Mouse (Mus musculus): Measurements from ENCODE around the gene Mdm2. TPM values are rescaled to one million over a fixed set of nuclear protein-coding genes. Genes with fewer than 3 reads are reported as not detected.

Gene Mdm2
- polyA plus RNA-seq, 1 experiment from 2014 or later = 59.7 TPM

DNA sequence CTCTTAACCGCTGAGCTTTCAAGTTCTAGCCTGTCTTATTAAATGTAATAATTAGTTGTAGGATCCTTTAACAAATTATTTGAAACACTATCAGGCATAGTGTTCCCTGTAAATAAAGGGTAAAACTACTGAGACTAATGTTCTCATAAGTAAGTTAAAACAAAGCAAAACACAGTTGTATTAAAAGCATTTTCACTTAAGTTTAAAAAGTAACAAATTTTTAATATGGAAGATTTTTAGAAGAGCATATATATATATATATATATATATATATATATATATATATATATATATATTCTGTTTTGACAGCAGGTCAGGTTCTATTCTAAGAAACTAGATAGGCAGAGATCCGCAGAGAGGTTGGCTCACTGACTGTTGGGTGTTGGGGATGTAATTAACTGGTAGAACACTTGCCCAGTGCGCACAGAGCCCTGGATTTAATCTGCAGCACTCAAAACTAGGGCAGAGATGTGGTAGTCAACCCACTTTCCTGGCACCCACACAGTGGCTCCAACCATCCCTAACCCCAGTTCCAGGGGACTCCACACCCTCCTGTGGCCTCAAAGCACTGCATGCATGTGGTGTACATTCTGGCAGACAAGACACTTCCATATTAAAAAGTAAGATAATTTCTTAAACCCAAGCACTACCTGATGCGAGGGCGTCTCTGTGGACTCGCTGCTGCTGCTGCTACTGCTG is 16.2 kb downstream of the Mdm2 start:
- H3K27ac ChIP-seq = no peak overlapping the region
- H3K27me3 ChIP-seq = no peaks in the 10 kb centered on the region
- no peak overlapping the region for H3K9ac ChIP-seq (replicated peaks)
- no peak overlapping the region for H3K4me3 ChIP-seq (replicated peaks)
- ATAC-seq (ENCODE audit: insufficient number of reproducible peaks, insufficient read depth, low FRiP score, low TSS enrichment, low read depth) = no peak
- 95% methylated on average over 6 of the region's 6 CpGs for WGBS
- no peaks in the 10 kb centered on the region for H3K4me1 ChIP-seq (replicated peaks)
- H3K36me3 ChIP-seq = peaks cover 93% of the 10 kb centered on the region
- H3K9me3 ChIP-seq = no peaks in the 10 kb centered on the region
- H3K4me2 ChIP-seq = no peak overlapping the region

GRCm38 (mm10) chr10:117692953-117693352 is 17.6 kb downstream of the Mdm2 start:
- no peak overlapping the region for H3K9ac ChIP-seq (replicated peaks)
- H3K4me1 ChIP-seq (replicated peaks) = no peaks in the 10 kb centered on the region
- H3K27ac ChIP-seq = no peak overlapping the region
- no peak overlapping the region for H3K4me2 ChIP-seq
- no peak for ATAC-seq (ENCODE audit: insufficient number of reproducible peaks, insufficient read depth, low FRiP score, low TSS enrichment, low read depth)
- no peaks in the 10 kb centered on the region for H3K27me3 ChIP-seq
- peaks cover 93% of the 10 kb centered on the region for H3K36me3 ChIP-seq
- no peaks in the 10 kb centered on the region for H3K9me3 ChIP-seq
- no peak overlapping the region for H3K4me3 ChIP-seq (replicated peaks)
- WGBS = 89% methylated on average over 5 of the region's 5 CpGs

DNA sequence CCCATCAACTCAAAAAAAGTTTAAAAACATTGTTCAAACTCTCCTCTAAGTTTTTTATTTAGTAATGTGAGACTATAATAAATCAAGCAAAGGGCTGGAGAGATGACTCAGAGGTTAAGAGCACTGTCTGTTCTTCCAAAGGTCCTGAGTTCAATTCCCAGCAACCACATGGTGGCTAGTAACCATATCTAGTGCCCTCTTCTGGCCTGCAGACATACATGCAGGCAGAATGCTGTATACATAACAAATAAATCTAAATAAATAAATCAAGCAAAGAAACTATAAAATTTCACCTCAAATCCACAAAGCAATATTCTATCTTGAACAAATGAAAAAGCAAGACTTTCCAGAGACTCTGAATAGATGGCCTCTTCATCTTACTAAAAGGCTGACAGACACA is 18.4 kb downstream of the Mdm2 start:
- H3K4me3 ChIP-seq (replicated peaks) = no peak overlapping the region
- no peaks in the 10 kb centered on the region for H3K4me1 ChIP-seq (replicated peaks)
- H3K9me3 ChIP-seq = no peaks in the 10 kb centered on the region
- peaks cover 92% of the 10 kb centered on the region for H3K36me3 ChIP-seq
- ATAC-seq (ENCODE audit: insufficient number of reproducible peaks, insufficient read depth, low FRiP score, low TSS enrichment, low read depth) = no peak
- no peak overlapping the region for H3K4me2 ChIP-seq
- H3K27ac ChIP-seq = no peak overlapping the region
- H3K27me3 ChIP-seq = no peaks in the 10 kb centered on the region
- H3K9ac ChIP-seq (replicated peaks) = no peak overlapping the region

GRCm38 (mm10) chr10:117691389-117691968 is 19.1 kb downstream of the Mdm2 start:
- ATAC-seq (ENCODE audit: insufficient number of reproducible peaks, insufficient read depth, low FRiP score, low TSS enrichment, low read depth) = no peak
- Histone ChIP-seq H3K9me3 (no peaks in the 10 kb centered on the region), H3K27ac (no peak overlapping the region), H3K36me3 (peaks cover 89% of the 10 kb centered on the region), H3K9ac (replicated peaks) (no peak overlapping the region), H3K4me3 (replicated peaks) (no peak overlapping the region), H3K4me1 (replicated peaks) (no peaks in the 10 kb centered on the region), H3K27me3 (no peaks in the 10 kb centered on the region), H3K4me2 (no peak overlapping the region)
- 92% methylated on average over 10 of the region's 10 CpGs for WGBS

DNA sequence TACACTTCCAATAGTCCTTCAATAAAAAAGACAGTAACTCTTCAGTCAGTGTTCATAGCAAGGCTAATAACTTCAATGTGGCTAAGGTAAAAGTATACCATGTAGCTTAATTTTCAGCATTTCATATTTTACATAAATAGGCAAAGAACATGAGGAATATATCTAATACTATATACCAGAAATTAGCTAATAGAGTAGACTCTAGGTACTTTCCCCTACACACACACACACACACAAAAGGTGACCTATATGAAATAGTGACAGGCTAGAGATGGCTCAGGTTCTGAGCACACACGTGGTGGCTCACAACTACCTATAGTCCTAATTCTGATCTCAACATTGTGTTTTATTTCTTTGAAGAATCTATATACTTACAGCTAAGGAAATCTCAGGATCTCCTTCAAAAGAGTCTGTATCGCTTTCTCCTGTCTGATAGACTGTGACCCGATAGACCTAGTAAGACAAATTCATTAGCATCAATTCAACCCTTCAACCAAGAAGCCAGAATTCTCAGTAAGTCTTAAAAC is 19.7 kb downstream of the Mdm2 start:
- ATAC-seq (ENCODE audit: insufficient number of reproducible peaks, insufficient read depth, low FRiP score, low TSS enrichment, low read depth) = no peak
- H3K27me3 ChIP-seq = no peaks in the 10 kb centered on the region
- no peak overlapping the region for H3K27ac ChIP-seq
- peaks cover 82% of the 10 kb centered on the region for H3K36me3 ChIP-seq
- H3K4me1 ChIP-seq (replicated peaks) = no peaks in the 10 kb centered on the region
- H3K4me3 ChIP-seq (replicated peaks) = no peak overlapping the region
- H3K9me3 ChIP-seq = no peaks in the 10 kb centered on the region
- no peak overlapping the region for H3K4me2 ChIP-seq
- no peak overlapping the region for H3K9ac ChIP-seq (replicated peaks)
- 98% methylated on average over 3 of the region's 3 CpGs for WGBS

DNA sequence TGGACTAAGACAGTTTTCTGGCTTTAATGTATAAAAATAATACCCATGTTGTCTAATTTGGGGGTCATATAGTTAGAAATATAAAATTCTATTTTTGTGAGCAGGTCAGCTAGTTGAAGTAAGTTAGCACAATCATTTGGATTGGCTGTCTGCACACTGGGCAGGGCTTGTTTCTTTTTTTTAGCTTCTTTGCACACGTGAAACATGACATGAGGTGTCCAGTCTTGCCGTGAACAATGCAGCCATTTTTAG is 20.5 kb downstream of the Mdm2 start:
- no peak overlapping the region for H3K4me3 ChIP-seq (replicated peaks)
- H3K4me2 ChIP-seq = no peak overlapping the region
- H3K36me3 ChIP-seq = peaks cover 74% of the 10 kb centered on the region
- no peaks in the 10 kb centered on the region for H3K9me3 ChIP-seq
- H3K4me1 ChIP-seq (replicated peaks) = no peaks in the 10 kb centered on the region
- no peak overlapping the region for H3K9ac ChIP-seq (replicated peaks)
- H3K27me3 ChIP-seq = no peaks in the 10 kb centered on the region
- no peak for ATAC-seq (ENCODE audit: insufficient number of reproducible peaks, insufficient read depth, low FRiP score, low TSS enrichment, low read depth)
- 96% methylated on average over 2 of the region's 2 CpGs for WGBS
- H3K27ac ChIP-seq = no peak overlapping the region

DNA sequence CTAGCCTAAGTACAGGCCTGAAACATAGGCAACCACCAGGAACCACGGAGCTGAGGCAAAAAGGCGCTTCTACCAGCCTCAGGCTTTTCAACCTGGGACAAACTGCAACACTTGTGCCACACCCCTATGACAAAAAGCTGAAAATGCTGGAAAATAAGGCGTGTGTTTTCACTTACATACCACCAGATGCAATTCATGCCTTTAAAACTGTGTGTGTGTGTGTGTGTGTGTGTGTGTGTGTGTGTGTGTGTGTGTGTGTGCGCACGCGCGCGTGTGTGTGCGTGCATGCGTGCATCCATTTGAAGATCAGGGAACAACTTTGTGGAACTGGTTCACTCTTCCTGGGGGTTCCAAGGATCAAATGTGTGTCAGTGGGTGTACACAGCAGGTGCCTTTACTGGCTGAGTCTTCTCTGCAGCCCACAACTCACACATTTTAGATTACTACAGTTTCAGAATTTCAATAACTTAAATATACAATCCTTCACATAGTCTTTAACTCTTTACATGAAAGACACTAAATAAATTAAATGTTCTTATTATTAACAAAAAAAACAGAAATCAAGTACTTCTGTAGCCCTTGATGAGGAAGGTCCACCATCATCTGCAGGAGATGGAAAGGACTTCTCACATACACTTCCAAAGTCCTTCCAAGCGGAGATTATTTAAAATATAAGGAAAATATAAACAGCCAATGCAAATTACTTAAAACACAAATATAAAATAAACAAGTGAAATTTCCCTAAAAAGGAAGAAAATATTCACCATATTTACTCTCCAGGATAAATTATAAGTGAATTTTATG is 21.1 kb downstream of the Mdm2 start:
- Histone ChIP-seq H3K27me3 (no peaks in the 10 kb centered on the region), H3K9me3 (no peaks in the 10 kb centered on the region), H3K4me1 (replicated peaks) (no peaks in the 10 kb centered on the region), H3K36me3 (peaks cover 72% of the 10 kb centered on the region), H3K27ac (no peak overlapping the region), H3K4me2 (no peak overlapping the region), H3K4me3 (replicated peaks) (no peak overlapping the region), H3K9ac (replicated peaks) (no peak overlapping the region)
- no peak for ATAC-seq (ENCODE audit: insufficient number of reproducible peaks, insufficient read depth, low FRiP score, low TSS enrichment, low read depth)
- 95% methylated on average over 11 of the region's 11 CpGs for WGBS

DNA sequence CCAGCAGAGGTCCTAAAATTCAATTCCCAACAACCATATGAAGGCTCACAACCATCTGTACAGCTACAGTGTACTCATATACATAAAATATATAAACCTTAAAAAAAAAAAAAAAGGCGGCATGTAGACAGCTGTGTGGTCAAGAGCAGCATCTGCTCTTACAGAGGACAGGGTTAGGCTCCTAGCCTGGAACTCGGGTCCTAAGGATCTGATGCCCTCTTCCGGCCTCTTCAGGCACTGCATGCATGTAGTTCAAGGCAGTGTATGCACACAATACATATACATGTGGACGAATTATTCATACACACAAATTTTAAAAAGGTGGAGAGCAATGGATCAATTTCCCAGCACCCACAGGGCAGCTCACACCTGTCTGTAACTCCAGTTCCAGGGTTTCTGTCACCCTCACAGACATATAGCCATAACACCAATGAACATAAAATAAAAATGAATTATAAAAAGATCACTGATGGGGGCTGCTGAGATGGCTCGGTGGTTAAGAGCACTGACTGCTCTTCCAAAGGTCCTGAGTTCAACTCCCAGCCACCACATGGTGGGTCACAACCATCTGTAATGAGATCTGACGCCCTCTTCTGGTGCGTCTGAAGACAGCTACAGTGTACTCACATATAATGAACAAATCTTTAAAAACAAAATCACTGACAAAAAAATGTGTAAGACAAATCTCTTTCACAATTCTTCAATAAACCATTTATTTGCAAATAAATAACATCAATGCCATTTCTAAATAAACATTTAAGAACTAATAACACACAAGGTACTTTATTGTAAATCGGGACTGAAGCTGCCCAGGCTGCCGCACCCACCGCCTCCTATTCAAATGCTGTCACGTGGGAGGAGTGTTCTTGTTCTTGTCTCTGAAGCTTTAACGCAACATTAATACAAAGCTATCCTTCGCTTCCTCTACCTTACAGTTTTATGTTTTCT is 22.1 kb downstream of the Mdm2 start:
- Histone ChIP-seq H3K4me3 (replicated peaks) (no peak overlapping the region), H3K27me3 (no peaks in the 10 kb centered on the region), H3K4me1 (replicated peaks) (0 out of 2 replicates have a peak, but pooled peaks cover under 1% of the 10 kb centered on the region), H3K36me3 (peaks cover 72% of the 10 kb centered on the region), H3K4me2 (no peak overlapping the region), H3K9me3 (no peaks in the 10 kb centered on the region), H3K27ac (no peak overlapping the region), H3K9ac (replicated peaks) (no peak overlapping the region)
- WGBS = 86% methylated on average over 13 of the region's 13 CpGs
- no peak for ATAC-seq (ENCODE audit: insufficient number of reproducible peaks, insufficient read depth, low FRiP score, low TSS enrichment, low read depth)

DNA sequence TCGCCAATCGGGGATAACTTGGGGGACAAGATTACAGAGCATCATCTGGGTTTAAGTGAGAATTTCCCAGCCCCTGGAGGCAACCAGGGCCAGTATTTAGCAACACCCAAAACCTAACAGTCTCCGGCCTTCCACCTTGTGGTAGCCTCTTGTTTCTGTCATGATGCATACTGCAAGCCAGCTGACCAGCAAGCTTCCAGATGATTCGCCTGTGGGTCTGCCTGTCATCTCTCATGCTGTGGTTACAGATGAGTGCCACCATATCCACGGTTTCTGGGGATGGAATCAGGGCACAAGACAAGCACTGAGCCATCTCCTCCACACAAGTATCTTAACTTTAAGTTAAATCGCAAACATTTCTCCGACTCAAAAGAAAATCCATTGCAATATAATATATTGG is 23.0 kb downstream of the Mdm2 start:
- Histone ChIP-seq H3K9ac (replicated peaks) (no peak overlapping the region), H3K4me1 (replicated peaks) (0 out of 2 replicates have a peak, but pooled peaks cover 4% of the 10 kb centered on the region), H3K27me3 (no peaks in the 10 kb centered on the region), H3K4me2 (no peak overlapping the region), H3K36me3 (peaks cover 66% of the 10 kb centered on the region), H3K9me3 (no peaks in the 10 kb centered on the region), H3K27ac (no peak overlapping the region), H3K4me3 (replicated peaks) (no peak overlapping the region)
- ATAC-seq (ENCODE audit: insufficient number of reproducible peaks, insufficient read depth, low FRiP score, low TSS enrichment, low read depth) = no peak
- WGBS = 84% methylated on average over 7 of the region's 7 CpGs

- Histone ChIP-seq H3K27ac (no peak overlapping the region), H3K36me3 (peaks cover 60% of the 10 kb centered on the region), H3K9ac (replicated peaks) (no peak overlapping the region), H3K9me3 (no peaks in the 10 kb centered on the region), H3K27me3 (no peaks in the 10 kb centered on the region), H3K4me3 (replicated peaks) (no peak overlapping the region), H3K4me2 (no peak overlapping the region), H3K4me1 (replicated peaks) (0 out of 2 replicates have a peak, but pooled peaks cover 4% of the 10 kb centered on the region)
- no peak for ATAC-seq (ENCODE audit: insufficient number of reproducible peaks, insufficient read depth, low FRiP score, low TSS enrichment, low read depth)
- WGBS = 75% methylated on average over 3 of the region's 3 CpGs
These were observed 23.5 kb downstream of the Mdm2 start for GRCm38 (mm10) chr10:117687018-117687417.
